Mouse (Mus musculus): Measurements from ENCODE around the gene Kctd8. TPM values are rescaled to one million over a fixed set of nuclear protein-coding genes. Genes with fewer than 3 reads are reported as not detected.
A peak's percentile ranks its signal among the peaks of the same experiment; 100 is the strongest.
"Not testable (repeated sequence)": the region's sequence is repeated elsewhere in the genome, so short reads cannot be mapped to it uniquely, and the experiment has no call there.

Gene Kctd8
- polyA plus RNA-seq (2017; shearing (Covaris generic)), result not detected

- no peak for ATAC-seq
Observed at GRCm38 (mm10) chr5:69340919-69341801, at the start of gene Kctd8. Gene Kctd8 (minus strand): TSS chr5:69341679.

GRCm38 (mm10) chr5:69379072-69379471 is 37.6 kb upstream of the Kctd8 start:
- no peak for ATAC-seq

GRCm38 (mm10) chr5:69350596-69350995 is 9.1 kb upstream of the Kctd8 start:
- no peak for ATAC-seq

- ATAC-seq, result peak; percentile 50
Observed at GRCm38 (mm10) chr5:69340102-69340918, 1.2 kb downstream of the Kctd8 start.

- no peak for ATAC-seq
Observed at GRCm38 (mm10) chr5:69339623-69339970, 1.9 kb downstream of the Kctd8 start.

GRCm38 (mm10) chr5:69338916-69339622 is 2.4 kb downstream of the Kctd8 start:
- ATAC-seq, result no peak

GRCm38 (mm10) chr5:69327561-69327960 is 13.9 kb downstream of the Kctd8 start:
- ATAC-seq, result no peak

GRCm38 (mm10) chr5:69324566-69325230 is 16.8 kb downstream of the Kctd8 start:
- no peak for ATAC-seq

GRCm38 (mm10) chr5:69312611-69313010 is 28.9 kb downstream of the Kctd8 start:
- no peak for ATAC-seq

GRCm38 (mm10) chr5:69301665-69302064 is 39.8 kb downstream of the Kctd8 start:
- no peak for ATAC-seq

GRCm38 (mm10) chr5:69292353-69292752 is 49.1 kb downstream of the Kctd8 start:
- ATAC-seq, result no peak

GRCm38 (mm10) chr5:69284359-69284758 is 57.1 kb downstream of the Kctd8 start:
- no peak for ATAC-seq

GRCm38 (mm10) chr5:69252366-69252765 is 89.1 kb downstream of the Kctd8 start:
- no peak for ATAC-seq

- no peak for ATAC-seq
Observed at GRCm38 (mm10) chr5:69241931-69242330, 99.5 kb downstream of the Kctd8 start.

GRCm38 (mm10) chr5:69233560-69233959 is 107.9 kb downstream of the Kctd8 start:
- ATAC-seq, result no peak

GRCm38 (mm10) chr5:69231649-69232048 is 109.8 kb downstream of the Kctd8 start:
- ATAC-seq, result not testable (repeated sequence)

- no peak for ATAC-seq
Observed at GRCm38 (mm10) chr5:69227147-69227546, 114.3 kb downstream of the Kctd8 start.

- ATAC-seq, result no peak
Observed at GRCm38 (mm10) chr5:69222608-69223007, 118.9 kb downstream of the Kctd8 start.

GRCm38 (mm10) chr5:69215216-69215615 is 126.3 kb downstream of the Kctd8 start:
- no peak for ATAC-seq

- no peak for ATAC-seq
Observed at GRCm38 (mm10) chr5:69209401-69209800, 132.1 kb downstream of the Kctd8 start.

GRCm38 (mm10) chr5:69207713-69208112 is 133.8 kb downstream of the Kctd8 start:
- ATAC-seq, result no peak

GRCm38 (mm10) chr5:69159897-69160509 is 181.5 kb downstream of the Kctd8 start:
- no peak for ATAC-seq
